Comparison of ENCODE assay signal across 8 mouse cellular contexts in genomic region chr16:94327781-94328711, GRCm38 (mm10). TPM values are rescaled to one million over a fixed set of nuclear protein-coding genes. Genes with fewer than 3 reads are reported as not detected.
DNase-seq lines count a peak whose midpoint lies in the region; ATAC-seq lines count a peak whose summit lies in the region.

Gene Ripply3, plus strand, starts transcription at chr16:94328420.

- H3K36me3 ChIP-seq in intestine, embryonic 14.5 days (ENCODE audit: control insufficient read depth, insufficient read depth, low read length): no peaks in the 10 kb centered on the region
- no peaks in the 10 kb centered on the region for H3K36me3 ChIP-seq in liver, embryonic 15.5 days (replicated peaks)

- peaks cover 24% of the 10 kb centered on the region for H3K27me3 ChIP-seq in intestine, embryonic 14.5 days (replicated peaks; ENCODE audit: control insufficient read depth, insufficient read depth, low read length)
- peaks cover 36% of the 10 kb centered on the region for H3K27me3 ChIP-seq in liver, embryonic 15.5 days

- peaks cover 4% of the 10 kb centered on the region; the same call in 1 of the 2 replicates for H3K4me1 ChIP-seq in brown adipose tissue, adult 24 weeks (ENCODE audit: control insufficient read depth, insufficient read depth, insufficient read length, low read length)
- H3K4me1 ChIP-seq in intestine, embryonic 14.5 days (replicated peaks; ENCODE audit: control insufficient read depth, insufficient read depth, low read length): peaks cover 7% of the 10 kb centered on the region; the same call in 1 of the 2 replicates
- peaks cover 35% of the 10 kb centered on the region for H3K4me1 ChIP-seq in liver, embryonic 15.5 days (replicated peaks)

- H3K4me2 ChIP-seq in intestine, embryonic 14.5 days (ENCODE audit: low read length): peak within 1 kb of the TSS; percentile 63
- peak within 1 kb of the TSS; percentile 80 for H3K4me2 ChIP-seq in liver, embryonic 15.5 days

- peak; percentile 43 for ATAC-seq in granulocyte monocyte progenitor cell, adult 5-6 weeks (replicated peaks; ENCODE audit: poor library complexity, severe bottlenecking)
- ATAC-seq in intestine, embryonic 14.5 days (replicated peaks; ENCODE audit: low FRiP score, low TSS enrichment, low read depth): peak; percentile 64
- peak; percentile 48; the same call in 1 of the 2 replicates for ATAC-seq in liver, embryonic 15.5 days (ENCODE audit: insufficient read depth)

- peak within 1 kb of the TSS; percentile 88 for H3K27ac ChIP-seq in brown adipose tissue, adult 24 weeks (replicated peaks; ENCODE audit: low read depth, low read length)
- no peak within 1 kb of the TSS for H3K27ac ChIP-seq in intestine, embryonic 14.5 days (ENCODE audit: low read depth)
- H3K27ac ChIP-seq in liver, embryonic 15.5 days (replicated peaks): no peak within 1 kb of the TSS

- intact Hi-C loops in left cerebral cortex, postnatal 4 days (cut with DNase I): no loop called here

- WGBS in intestine, embryonic 14.5 days: 2% methylated on average over 63 of the region's 63 CpGs
- WGBS in liver, embryonic 15.5 days (ENCODE audit: insufficient replicate concordance): 2% methylated on average over 63 of the region's 63 CpGs

- peak; percentile 26 for DNase-seq in cerebellum, adult 9-11 months
- DNase-seq in cerebellum, postnatal 4 days (ENCODE audit: low spot score in 2 of 2): no peak
- DNase-seq in intestine, embryonic 14.5 days (ENCODE audit: low spot score): peak; percentile 82
- peak; percentile 47 for DNase-seq in naive thymus-derived CD4-positive, alpha-beta T cell, adult 2 months (ENCODE audit: low read depth)
- DNase-seq in left cerebral cortex, postnatal 4 days: no peak

- peak within 1 kb of the TSS; percentile 83 for H3K4me3 ChIP-seq in brown adipose tissue, adult 24 weeks (ENCODE audit: insufficient read depth, low read depth, low read length)
- H3K4me3 ChIP-seq in intestine, embryonic 14.5 days (ENCODE audit: low read depth, low read length): peak within 1 kb of the TSS; percentile 44
- peak within 1 kb of the TSS; percentile 59 for H3K4me3 ChIP-seq in liver, embryonic 15.5 days (replicated peaks)

- peak within 1 kb of the TSS; percentile 41 for H3K9ac ChIP-seq in intestine, embryonic 14.5 days (ENCODE audit: low read length)
- H3K9ac ChIP-seq in liver, embryonic 15.5 days: peak within 1 kb of the TSS; percentile 46; the same call in 1 of the 2 replicates

- H3K9me3 ChIP-seq in intestine, embryonic 14.5 days (ENCODE audit: control insufficient read depth, low read length): no peaks in the 10 kb centered on the region
- no peaks in the 10 kb centered on the region for H3K9me3 ChIP-seq in liver, embryonic 15.5 days (replicated peaks)

RNA-seq across cellular contexts. Expression of gene Ripply3, which starts in this region (rescaled TPM):
- 1.3 and 2.5 TPM in 2 replicates for polyA plus RNA-seq in brown adipose tissue, adult 24 weeks (2012; ENCODE audit: insufficient read depth, insufficient read length, missing spikeins)
- total RNA-seq in granulocyte monocyte progenitor cell, adult 5-6 weeks (2014; fragmentation: Nextera tagmentation): not detected in 2 replicates
- not detected in 2 replicates for total RNA-seq in granulocyte monocyte progenitor cell, adult 5-6 weeks (2017)
- 4.4 and 5.0 TPM in 2 replicates for polyA plus RNA-seq in intestine, embryonic 14.5 days (2014; fragmentation: Nextera tagmentation; extraction: Ambion mirVana)
- 1.7 and 1.9 TPM in 2 replicates for polyA plus RNA-seq in liver, embryonic 15.5 days (2015; fragmentation: Nextera tagmentation; extraction: Ambion mirVana)
- total RNA-seq in left cerebral cortex, postnatal 4 days (2021): under 1 TPM; 0.32 to 0.60 TPM

Comparison
In these comparisons a context has a peak if more than half of its experiments do, and no peak if none do; other contexts are left out.
1. DNase-seq: peak in cerebellum, adult 9-11 months (single experiment), intestine, embryonic 14.5 days (single experiment) and naive thymus-derived CD4-positive, alpha-beta T cell, adult 2 months (single experiment); none in cerebellum, postnatal 4 days (0 of 2) and left cerebral cortex, postnatal 4 days (single experiment).
2. Peak in ATAC-seq in granulocyte monocyte progenitor cell, adult 5-6 weeks; RNA of the gene not detected or under 1 TPM.
3. Peak in every context shown above with its lines, with median percentiles within 50 percentile points of each other: H3K4me3 ChIP-seq and ATAC-seq.